Mouse (Mus musculus): ENCODE results near the gene Scgb2b27. TPM values are rescaled to one million over a fixed set of nuclear protein-coding genes. Genes with fewer than 3 reads are reported as not detected.
"Not testable (repeated sequence)": the region's sequence is repeated elsewhere in the genome, so short reads cannot be mapped to it uniquely, and the experiment has no call there.

The Scgb2b27 gene
- polyA plus RNA-seq (2014; fragmentation: Nextera tagmentation; extraction: Ambion mirVana), result not detected in 2 replicates

DNA sequence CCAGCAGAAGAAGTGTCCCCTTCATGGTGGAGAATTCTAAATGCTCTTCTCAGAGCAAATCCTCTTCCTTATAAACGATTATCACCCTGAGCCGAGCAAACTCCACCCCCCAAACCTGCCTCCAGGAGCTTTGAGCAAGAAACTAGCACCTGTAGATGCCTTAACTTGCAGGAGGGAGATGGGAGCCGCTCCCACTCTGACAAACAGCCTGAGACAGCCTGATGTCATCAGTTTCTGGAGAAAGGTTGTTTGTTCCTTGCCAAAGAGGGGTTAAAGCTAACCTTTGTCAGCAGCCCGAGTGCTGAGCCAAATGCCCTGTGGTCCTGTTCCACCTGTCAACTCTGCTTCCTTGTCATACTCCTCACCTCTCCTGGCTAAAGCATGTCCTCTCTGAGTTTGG, at the start of gene Scgb2b27:
Scgb2b27 (minus strand) TSS at position 101 of the 400 bp plus-strand sequence.
- Histone ChIP-seq H3K4me2 (no peak within 1 kb of the TSS), H3K9ac (ENCODE audit: low read length) (no peak within 1 kb of the TSS), H3K27ac (ENCODE audit: low read depth, low read length) (no peak within 1 kb of the TSS), H3K36me3 (ENCODE audit: control insufficient read depth, insufficient read depth, low read length) (no peaks in the 10 kb centered on the region), H3K4me3 (ENCODE audit: low read depth, low read length) (no peak within 1 kb of the TSS), H3K27me3 (ENCODE audit: control insufficient read depth, insufficient read depth, low read length) (no peaks in the 10 kb centered on the region), H3K9me3 (ENCODE audit: control insufficient read depth, low read length) (peaks cover 38% of the 10 kb centered on the region), H3K4me1 (ENCODE audit: control insufficient read depth, insufficient read depth, low read length) (no peaks in the 10 kb centered on the region)
- DNase-seq (ENCODE audit: low spot score, missing footprints) (no peak), ATAC-seq (ENCODE audit: low FRiP score) (no peak)
- WGBS, result 66% methylated on average over 4 of the region's 4 CpGs

DNA sequence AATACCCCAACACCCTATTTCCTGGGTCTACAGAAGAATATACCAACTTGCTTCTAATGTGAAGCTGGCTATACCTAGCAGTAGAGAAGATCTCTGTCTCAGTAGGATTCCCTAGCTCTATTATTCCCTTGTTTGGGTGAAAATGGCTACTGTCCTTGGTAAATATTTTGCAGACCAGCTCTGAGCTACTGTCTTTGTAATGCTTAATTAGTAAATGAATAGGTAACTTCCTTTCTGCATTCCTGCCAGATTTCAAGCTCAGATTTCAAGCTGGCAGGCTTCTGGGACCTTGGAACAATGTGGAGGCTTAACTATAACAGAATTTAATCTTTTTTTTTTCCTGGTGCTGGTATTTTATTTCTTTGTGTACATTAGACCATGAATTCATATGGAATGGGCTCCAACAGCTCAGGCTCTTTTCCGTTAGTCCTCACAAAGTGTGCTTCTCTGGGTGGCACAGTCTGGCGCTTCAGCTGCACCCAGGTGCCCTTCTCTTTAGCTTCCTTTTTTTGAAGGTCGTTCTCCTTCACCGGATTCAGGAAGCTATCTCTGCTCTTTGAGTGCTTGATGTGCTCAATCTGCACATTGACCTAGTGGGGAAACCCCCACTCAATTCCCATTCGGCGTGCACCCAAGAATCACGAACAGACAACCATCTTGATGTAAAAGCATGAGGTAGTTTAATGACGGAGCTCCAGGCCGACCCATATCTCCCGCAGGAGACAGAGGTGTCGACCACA, 22.5 kb upstream of the Scgb2b27 start:
- H3K4me2 ChIP-seq; H3K27me3 ChIP-seq (ENCODE audit: control insufficient read depth, insufficient read depth, low read length); H3K9ac ChIP-seq (ENCODE audit: low read length); H3K4me3 ChIP-seq (ENCODE audit: low read depth, low read length); DNase-seq (ENCODE audit: low spot score, missing footprints); H3K4me1 ChIP-seq (ENCODE audit: control insufficient read depth, insufficient read depth, low read length); H3K27ac ChIP-seq (ENCODE audit: low read depth, low read length); H3K36me3 ChIP-seq (ENCODE audit: control insufficient read depth, insufficient read depth, low read length); ATAC-seq (ENCODE audit: low FRiP score): not testable (repeated sequence)
- 88% methylated on average over 11 of the region's 11 CpGs for WGBS
- peaks cover 13% of the 10 kb centered on the region for H3K9me3 ChIP-seq (ENCODE audit: control insufficient read depth, low read length)

DNA sequence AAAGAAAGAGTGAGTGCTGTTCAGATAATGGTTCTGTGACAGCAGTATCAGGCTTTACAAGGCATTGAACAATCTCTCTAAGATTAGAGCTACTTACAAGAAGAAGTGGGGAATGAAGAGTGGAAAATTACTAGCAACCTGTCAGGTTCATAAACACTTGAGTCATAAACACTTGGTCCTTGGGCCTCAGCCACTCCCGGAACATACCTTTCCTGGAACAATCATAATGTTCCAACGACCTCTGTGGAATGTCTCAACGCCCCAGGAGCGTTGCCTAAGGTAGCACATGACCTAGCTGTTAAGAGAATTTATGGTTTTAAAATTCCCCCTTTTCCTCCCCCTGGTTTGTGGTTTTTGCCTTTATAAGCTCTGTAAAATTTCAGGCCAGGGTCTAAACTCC, 20.8 kb upstream of the Scgb2b27 start:
- H3K4me2 ChIP-seq; ATAC-seq (ENCODE audit: low FRiP score): not testable (repeated sequence)
- 85% methylated on average over 2 of the region's 4 CpGs for WGBS

DNA sequence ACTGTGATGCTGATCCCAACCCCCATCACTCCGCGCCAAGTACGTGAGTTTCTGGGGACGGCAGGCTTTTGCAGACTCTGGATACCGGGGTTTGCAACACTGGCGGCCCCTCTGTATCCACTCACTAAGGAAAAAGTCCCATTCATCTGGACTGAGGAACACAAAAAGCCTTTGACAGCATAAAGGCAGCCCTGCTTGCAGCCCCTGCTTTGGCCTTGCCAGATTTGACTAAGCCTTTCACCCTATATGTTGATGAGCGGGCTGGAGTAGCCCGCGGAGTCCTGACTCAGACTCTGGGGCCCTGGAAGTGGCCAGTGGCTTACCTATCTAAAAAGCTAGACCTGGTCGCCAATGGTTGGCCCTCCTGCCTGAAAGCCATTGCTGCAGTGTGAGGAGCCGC, 16.3 kb upstream of the Scgb2b27 start:
- no peaks in the 10 kb centered on the region for H3K27me3 ChIP-seq (ENCODE audit: control insufficient read depth, insufficient read depth, low read length)
- DNase-seq (ENCODE audit: low spot score, missing footprints), result no peak
- no peaks in the 10 kb centered on the region for H3K4me1 ChIP-seq (ENCODE audit: control insufficient read depth, insufficient read depth, low read length)
- H3K36me3 ChIP-seq (ENCODE audit: control insufficient read depth, insufficient read depth, low read length), result no peaks in the 10 kb centered on the region
- H3K4me2 ChIP-seq, result no peak overlapping the region
- peaks cover 12% of the 10 kb centered on the region for H3K9me3 ChIP-seq (ENCODE audit: control insufficient read depth, low read length)
- WGBS, result 95% methylated on average over 11 of the region's 11 CpGs
- H3K9ac ChIP-seq (ENCODE audit: low read length), result no peak overlapping the region
- ATAC-seq (ENCODE audit: low FRiP score), result no peak
- H3K27ac ChIP-seq (ENCODE audit: low read depth, low read length), result no peak overlapping the region
- H3K4me3 ChIP-seq (ENCODE audit: low read depth, low read length), result no peak overlapping the region

More for the DNA sequence above, 20.8 kb upstream of the Scgb2b27 start:
- H3K9me3 ChIP-seq (ENCODE audit: control insufficient read depth, low read length), result peaks cover 13% of the 10 kb centered on the region
- H3K9ac ChIP-seq (ENCODE audit: low read length); H3K27me3 ChIP-seq (ENCODE audit: control insufficient read depth, insufficient read depth, low read length); H3K27ac ChIP-seq (ENCODE audit: low read depth, low read length); H3K4me1 ChIP-seq (ENCODE audit: control insufficient read depth, insufficient read depth, low read length); H3K36me3 ChIP-seq (ENCODE audit: control insufficient read depth, insufficient read depth, low read length); DNase-seq (ENCODE audit: low spot score, missing footprints); H3K4me3 ChIP-seq (ENCODE audit: low read depth, low read length): not testable (repeated sequence)

DNA sequence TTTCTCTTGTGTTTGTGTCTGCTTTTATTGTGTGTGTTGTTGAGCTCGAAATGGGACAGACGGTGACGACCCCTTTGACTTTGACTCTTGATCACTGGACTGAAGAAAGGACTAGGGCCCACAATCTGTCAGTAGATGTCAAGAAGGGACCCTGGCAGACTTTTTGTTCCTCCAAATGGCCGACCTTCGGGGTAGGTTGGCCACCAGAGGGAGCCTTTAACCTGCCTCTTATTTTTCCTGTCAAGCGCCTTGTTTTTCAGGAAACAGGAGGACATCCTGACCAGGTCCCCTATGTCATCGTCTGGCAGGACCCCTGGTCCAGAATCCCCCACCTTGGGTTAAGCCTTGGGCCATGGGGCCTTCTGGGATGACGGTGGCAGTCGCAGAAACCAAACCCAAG, 13.5 kb upstream of the Scgb2b27 start:
- H3K4me1 ChIP-seq (ENCODE audit: control insufficient read depth, insufficient read depth, low read length); H3K9ac ChIP-seq (ENCODE audit: low read length); ATAC-seq (ENCODE audit: low FRiP score); H3K27me3 ChIP-seq (ENCODE audit: control insufficient read depth, insufficient read depth, low read length); H3K27ac ChIP-seq (ENCODE audit: low read depth, low read length); DNase-seq (ENCODE audit: low spot score, missing footprints); H3K36me3 ChIP-seq (ENCODE audit: control insufficient read depth, insufficient read depth, low read length); H3K4me2 ChIP-seq; H3K4me3 ChIP-seq (ENCODE audit: low read depth, low read length): not testable (repeated sequence)
- peaks cover 22% of the 10 kb centered on the region; the same call in 1 of the 2 replicates for H3K9me3 ChIP-seq (ENCODE audit: control insufficient read depth, low read length)
- 84% methylated on average over 9 of the region's 9 CpGs for whole genome bisulfite sequencing

DNA sequence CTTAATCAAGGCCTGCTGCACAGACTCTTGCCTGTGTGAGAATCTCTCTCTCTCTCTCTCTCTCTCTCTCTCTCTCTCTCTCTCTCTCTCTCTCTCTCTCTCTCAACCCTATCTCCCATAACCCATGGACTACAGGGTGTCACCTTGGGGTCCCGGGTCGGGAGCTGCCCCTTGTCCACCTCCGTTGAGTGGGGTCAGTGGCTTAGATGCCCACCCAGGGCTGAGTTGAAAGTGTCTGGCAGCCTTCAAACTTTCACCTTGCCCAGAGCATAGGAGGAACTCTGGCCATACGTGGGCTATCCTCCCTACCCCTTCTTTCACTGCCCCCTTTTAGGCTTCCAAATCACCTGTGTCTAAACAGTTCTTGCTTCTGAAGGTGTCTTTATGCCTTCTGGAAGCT, 11.9 kb upstream of the Scgb2b27 start:
- no peaks in the 10 kb centered on the region for H3K27me3 ChIP-seq (ENCODE audit: control insufficient read depth, insufficient read depth, low read length)
- H3K36me3 ChIP-seq (ENCODE audit: control insufficient read depth, insufficient read depth, low read length), result no peaks in the 10 kb centered on the region
- H3K9ac ChIP-seq (ENCODE audit: low read length), result no peak overlapping the region
- ATAC-seq (ENCODE audit: low FRiP score), result no peak
- no peak for DNase-seq (ENCODE audit: low spot score, missing footprints)
- peaks cover 24% of the 10 kb centered on the region; the same call in 1 of the 2 replicates for H3K9me3 ChIP-seq (ENCODE audit: control insufficient read depth, low read length)
- no peak overlapping the region for H3K4me2 ChIP-seq
- WGBS, result 82% methylated on average over 4 of the region's 4 CpGs
- H3K4me1 ChIP-seq (ENCODE audit: control insufficient read depth, insufficient read depth, low read length), result no peaks in the 10 kb centered on the region
- H3K27ac ChIP-seq (ENCODE audit: low read depth, low read length), result no peak overlapping the region
- H3K4me3 ChIP-seq (ENCODE audit: low read depth, low read length), result no peak overlapping the region

DNA sequence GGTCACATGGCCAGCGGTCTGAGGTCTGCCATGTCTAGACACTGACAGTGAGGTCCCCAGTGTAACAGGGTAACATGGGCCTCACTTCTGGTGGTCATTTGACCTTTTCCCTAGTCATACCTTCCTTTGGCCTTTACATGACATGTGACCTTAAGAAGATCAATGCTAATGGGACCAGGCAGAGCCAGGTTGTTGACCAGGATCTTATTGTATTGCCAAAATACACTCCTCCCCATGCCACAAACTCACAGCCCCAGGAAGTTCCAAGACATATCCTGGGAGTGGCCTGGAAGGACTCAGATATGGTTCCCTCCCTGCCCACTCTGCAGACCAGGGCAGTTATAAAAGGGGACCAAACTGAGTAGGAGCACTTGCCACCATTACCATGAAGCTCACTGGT, 7.4 kb upstream of the Scgb2b27 start, which contains the start of gene Scgb1b27:
Scgb1b27 (plus strand) TSS at position 301 of the 400 bp plus-strand sequence.
- not testable (repeated sequence) for H3K27me3 ChIP-seq (ENCODE audit: control insufficient read depth, insufficient read depth, low read length); H3K4me3 ChIP-seq (ENCODE audit: low read depth, low read length); DNase-seq (ENCODE audit: low spot score, missing footprints); H3K27ac ChIP-seq (ENCODE audit: low read depth, low read length); H3K9ac ChIP-seq (ENCODE audit: low read length); H3K4me2 ChIP-seq; ATAC-seq (ENCODE audit: low FRiP score); H3K36me3 ChIP-seq (ENCODE audit: control insufficient read depth, insufficient read depth, low read length); H3K4me1 ChIP-seq (ENCODE audit: control insufficient read depth, insufficient read depth, low read length)
- H3K9me3 ChIP-seq (ENCODE audit: control insufficient read depth, low read length), result peaks cover 24% of the 10 kb centered on the region; the same call in 1 of the 2 replicates
- WGBS, result 100% methylated on average over 1 of the region's 1 CpGs

DNA sequence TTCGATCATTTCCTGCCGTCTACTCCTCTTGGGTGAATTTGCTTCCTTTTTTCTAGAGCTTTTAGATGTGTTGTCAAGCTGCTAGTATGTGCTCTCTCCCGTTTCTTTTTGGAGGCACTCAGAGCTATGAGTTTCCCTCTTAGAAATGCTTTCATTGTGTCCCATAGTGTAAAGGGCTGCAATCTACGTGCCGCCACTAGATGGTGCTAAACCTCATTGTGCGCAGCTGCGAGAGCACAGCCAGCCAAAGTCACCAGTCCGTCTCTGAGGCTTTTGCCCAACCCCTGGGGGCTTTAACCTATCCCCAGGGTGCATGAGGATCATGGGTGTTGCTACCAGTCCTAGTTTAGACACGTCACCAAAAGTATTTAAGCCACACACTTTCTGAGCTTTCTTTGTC, 31.5 kb downstream of the Scgb2b27 start:
- H3K9ac ChIP-seq (ENCODE audit: low read length); H3K36me3 ChIP-seq (ENCODE audit: control insufficient read depth, insufficient read depth, low read length); H3K9me3 ChIP-seq (ENCODE audit: control insufficient read depth, low read length); H3K27me3 ChIP-seq (ENCODE audit: control insufficient read depth, insufficient read depth, low read length); DNase-seq (ENCODE audit: low spot score, missing footprints); H3K4me2 ChIP-seq; H3K4me1 ChIP-seq (ENCODE audit: control insufficient read depth, insufficient read depth, low read length); ATAC-seq (ENCODE audit: low FRiP score); H3K4me3 ChIP-seq (ENCODE audit: low read depth, low read length); H3K27ac ChIP-seq (ENCODE audit: low read depth, low read length): not testable (repeated sequence)
- 30% methylated on average over 8 of the region's 9 CpGs for WGBS

Data from midbrain, embryonic 11.5 days (tissue).